8 mouse cellular contexts compared by ENCODE assay signal in genomic region chr14:27562564-27562963, GRCm38 (mm10). TPM values are rescaled to one million over a fixed set of nuclear protein-coding genes. Genes with fewer than 3 reads are reported as not detected.
DNase-seq lines count a peak whose midpoint lies in the region; ATAC-seq lines count a peak whose summit lies in the region.

No protein-coding gene starts in this region.

- peak; percentile 33 for DNase-seq in adrenal gland, adult 2 months
- DNase-seq in lung, adult 18-20 months = peak; percentile 18 to 21
- peak; percentile 6 for DNase-seq in spleen, adult 18-20 months
- peak; percentile 17 for DNase-seq in thymus, postnatal 14 days

- ATAC-seq in CD4-positive, CD25-positive, alpha-beta regulatory T cell, adult 4 months = peak; percentile 41
- peak; percentile 82 for ATAC-seq in common myeloid progenitor, adult 5-6 weeks (replicated peaks; ENCODE audit: low read depth, poor library complexity, severe bottlenecking)
- peak; percentile 47 for ATAC-seq in inflammation-experienced regulatory T-cells, adult 6 months
- 0 out of 2 replicates have a peak, but pooled peaks have one; percentile 50 for ATAC-seq in monocyte, adult 5-6 weeks (replicated peaks; ENCODE audit: insufficient number of reproducible peaks, low FRiP score, low TSS enrichment, poor library complexity, severe bottlenecking)

RNA-seq across cellular contexts. Expression of gene Ccdc66, which starts 54.3 kb away (rescaled TPM):
- polyA plus RNA-seq in CD4-positive, CD25-positive, alpha-beta regulatory T cell, adult 4 months (2017; shearing (Covaris generic)) = 10 to 100 TPM; 13.5 to 23.3 TPM
- total RNA-seq in adrenal gland, adult 2 months (2021) = 1 to 10 TPM; 8.3 to 9.7 TPM
- polyA plus RNA-seq in adrenal gland, adult 2 months (2012; rRNA removed) = 0.24 and 0.36 TPM in 2 replicates
- total RNA-seq in common myeloid progenitor, adult 5-6 weeks (2017) = 14.2 and 17.8 TPM in 2 replicates
- 10 to 100 TPM; 14.7 to 23.7 (median 19.5) TPM for polyA plus RNA-seq in inflammation-experienced regulatory T-cells, adult 6 months (2017; shearing (Covaris generic))
- 13.1 to 24.7 TPM (median 14.8 TPM) in 3 replicates for total RNA-seq in monocyte, adult 5-6 weeks (2017)

RNA-seq across cellular contexts. Expression of gene Erc2, which starts 59.7 kb away (rescaled TPM):
- under 1 TPM in 1 of 2 experiments, not detected in 1; 0.38 TPM for polyA plus RNA-seq in CD4-positive, CD25-positive, alpha-beta regulatory T cell, adult 4 months (2017; shearing (Covaris generic))
- 1 to 10 TPM; 7.1 to 9.6 TPM for total RNA-seq in adrenal gland, adult 2 months (2021)
- polyA plus RNA-seq in adrenal gland, adult 2 months (2012; rRNA removed) = 0.29 and 1.7 TPM in 2 replicates
- not detected in 2 replicates for total RNA-seq in common myeloid progenitor, adult 5-6 weeks (2017)
- under 1 TPM in 1 of 3 experiments, not detected in 2; 0.27 TPM for polyA plus RNA-seq in inflammation-experienced regulatory T-cells, adult 6 months (2017; shearing (Covaris generic))
- not detected in 3 replicates for total RNA-seq in monocyte, adult 5-6 weeks (2017)

Comparison
In these comparisons a context has a peak if more than half of its experiments do, and no peak if none do; other contexts are left out.
1. Peak in every context shown above with its lines: DNase-seq and ATAC-seq.